Mouse (Mus musculus): ENCODE results near the gene Clip1.

The Clip1 gene

DNA sequence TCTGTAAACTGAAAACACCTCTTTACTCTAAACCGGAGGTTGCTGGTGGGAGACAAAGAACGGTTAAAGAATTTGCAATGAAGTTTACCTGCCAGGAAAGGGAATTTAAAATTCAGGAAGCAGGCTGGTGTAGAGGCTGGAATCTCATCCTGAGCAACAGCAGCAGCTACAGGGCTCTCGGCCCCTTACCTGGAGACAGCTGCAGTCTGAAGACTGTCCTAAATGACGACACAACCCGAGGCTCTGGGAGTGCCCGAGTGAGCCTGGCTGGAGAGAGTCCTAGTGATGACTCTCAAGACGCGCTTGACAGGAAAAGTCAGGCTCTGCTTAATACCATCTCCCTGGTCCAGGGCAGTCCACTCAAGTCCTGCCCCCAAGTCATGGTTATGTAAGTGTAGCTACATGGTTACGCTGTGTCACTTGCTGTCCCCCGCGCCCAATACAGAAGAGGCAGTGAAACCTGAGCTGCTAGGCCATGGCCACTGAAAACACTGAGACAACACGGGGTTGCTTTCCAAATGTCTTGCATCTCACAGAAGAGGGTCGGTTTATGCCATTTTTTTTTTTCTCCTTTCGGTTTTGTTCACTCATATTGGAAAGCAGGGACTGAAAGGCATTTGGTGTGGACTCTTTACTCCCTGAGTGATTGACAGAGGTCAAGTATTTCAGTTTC lies 13.5 kb downstream of the Clip1 start:
- no peak for DNase-seq (ENCODE audit: low read depth)

DNA sequence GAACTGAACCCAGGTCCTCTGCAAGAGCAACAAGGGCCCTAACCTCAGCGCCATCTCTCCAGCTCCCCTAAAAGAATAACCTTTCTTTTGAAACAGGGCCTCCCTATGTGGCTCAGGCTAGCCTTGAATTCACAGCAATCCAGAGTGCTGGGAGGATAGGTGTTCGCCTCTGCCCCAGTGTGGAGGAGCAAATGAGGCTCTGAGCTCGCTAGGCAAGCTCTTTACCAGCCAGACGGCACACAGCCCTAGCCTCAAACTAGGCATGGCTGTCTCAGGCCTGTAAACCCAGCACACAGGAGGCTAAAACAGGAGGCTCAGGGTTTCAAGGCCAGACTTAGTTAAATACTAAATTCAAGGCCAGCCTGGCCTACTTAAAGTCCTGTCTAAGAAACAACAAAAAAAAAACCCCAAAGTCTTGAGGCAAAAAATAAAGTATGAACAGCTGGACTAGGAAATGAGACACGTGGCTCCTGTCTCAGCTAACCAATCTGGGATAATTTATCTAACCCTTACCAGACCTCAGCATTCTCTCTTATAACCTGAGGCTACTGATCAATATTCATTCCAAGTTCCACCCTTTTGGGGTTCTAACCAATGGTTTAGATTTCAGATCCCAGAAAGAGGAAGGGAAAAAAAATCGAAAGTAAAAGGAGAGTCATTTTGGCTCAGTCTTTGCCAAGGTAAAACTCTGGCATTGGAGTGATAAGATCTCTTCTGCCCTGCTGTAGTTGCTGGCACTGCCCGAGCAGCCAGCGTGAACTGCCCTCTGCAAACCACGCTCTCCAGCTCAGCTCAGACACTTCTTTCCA lies 14.2 kb downstream of the Clip1 start:
- DNase-seq (ENCODE audit: low read depth), result no peak

DNA sequence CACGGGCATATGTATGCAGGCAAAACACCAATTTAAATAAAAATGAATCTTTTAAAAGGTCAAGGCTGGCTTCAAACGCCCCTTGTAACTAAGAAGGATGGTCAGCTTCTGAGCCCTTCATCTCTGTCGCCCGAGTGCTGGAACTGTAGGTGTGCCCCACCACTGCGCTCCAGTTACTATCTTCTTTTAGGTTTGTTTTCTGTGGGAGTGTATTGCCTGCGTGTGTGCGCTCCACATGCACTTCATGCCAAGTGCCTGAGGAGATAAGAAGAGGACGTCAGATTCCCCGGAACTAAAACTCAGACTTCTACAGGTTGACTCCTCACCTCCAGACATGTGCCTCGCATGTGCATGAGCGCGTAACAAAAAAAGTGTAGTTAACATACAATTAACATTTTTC lies 16.5 kb downstream of the Clip1 start:
- DNase-seq (ENCODE audit: low read depth), result no peak

DNA sequence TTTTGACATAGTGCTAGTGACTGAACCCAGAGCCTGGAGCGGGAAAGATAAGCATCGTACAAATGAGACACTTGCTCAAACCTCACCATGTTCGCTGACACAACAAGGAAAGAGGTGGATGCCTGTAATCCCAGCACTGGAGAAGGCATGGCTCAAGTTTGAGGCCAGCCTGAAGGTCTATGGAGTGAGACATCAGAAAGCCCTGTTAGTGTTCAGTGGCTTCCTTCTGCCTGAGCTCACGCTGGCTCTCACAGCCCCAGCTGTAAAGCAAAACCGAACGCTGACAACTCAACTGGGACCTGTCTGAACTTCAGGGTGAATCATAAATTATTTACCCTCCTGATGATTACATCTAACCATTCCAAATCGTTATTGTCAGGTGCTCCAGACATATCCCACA lies 18.5 kb downstream of the Clip1 start:
- no peak for DNase-seq (ENCODE audit: low read depth)

DNA sequence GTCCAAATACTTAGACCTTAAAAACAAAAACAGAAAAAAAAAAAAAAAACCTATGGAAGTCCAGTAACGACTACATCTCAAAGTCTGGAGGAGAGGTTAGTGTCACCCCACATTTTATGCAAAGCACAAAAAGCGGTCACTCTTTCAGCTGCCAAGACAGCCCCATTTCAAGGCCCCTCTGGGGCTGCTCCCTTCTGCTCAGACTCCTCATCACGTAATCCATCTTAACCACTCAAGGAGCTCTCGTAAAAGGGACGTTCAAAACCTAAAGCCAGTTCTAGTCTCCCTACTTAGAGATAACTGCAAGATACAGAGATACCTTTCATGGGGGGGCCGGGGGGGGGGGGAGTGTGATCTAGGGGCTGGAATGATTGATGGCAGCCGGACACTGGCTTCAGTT lies 20.1 kb downstream of the Clip1 start:
- no peak for DNase-seq (ENCODE audit: low read depth)

DNA sequence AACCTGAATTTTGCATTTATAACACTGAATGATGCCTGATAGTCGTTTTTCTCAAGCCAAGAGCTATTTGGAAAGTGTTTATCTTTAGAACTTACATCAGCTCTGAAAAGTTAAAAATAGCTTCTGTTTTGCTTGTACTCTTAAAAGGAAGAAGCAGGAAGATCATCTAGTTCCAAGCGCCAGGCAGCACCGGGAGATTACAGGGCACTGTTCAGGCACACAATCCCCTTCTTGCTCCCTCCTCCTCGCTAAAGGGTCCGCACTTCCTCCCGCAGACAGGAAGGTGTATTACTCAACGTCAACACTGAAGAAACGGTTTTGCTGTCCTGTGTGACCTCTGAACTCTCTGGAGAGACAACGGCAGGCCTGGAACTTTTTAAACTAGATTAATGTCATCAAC lies 22.4 kb downstream of the Clip1 start:
- no peak for DNase-seq (ENCODE audit: low read depth)

DNA sequence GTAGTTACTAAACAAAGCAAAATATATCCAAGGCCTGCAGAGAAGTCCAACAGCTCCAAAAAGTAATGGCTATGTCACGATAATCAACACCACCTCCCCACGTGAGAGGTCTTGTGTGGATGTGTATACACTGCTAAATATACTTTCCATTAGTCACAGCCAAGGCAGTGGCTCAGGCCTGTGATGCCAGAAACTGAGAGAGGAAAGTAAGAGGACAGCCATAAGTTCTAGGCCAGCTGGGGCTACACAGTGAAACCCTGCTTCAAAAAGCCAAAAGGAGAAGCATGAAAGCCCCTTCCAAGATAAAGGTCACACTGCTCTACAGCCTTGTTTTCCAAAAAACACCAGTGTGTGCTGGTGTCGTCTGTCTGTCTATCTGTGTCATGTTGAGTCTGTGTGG lies 22.8 kb downstream of the Clip1 start:
- DNase-seq (ENCODE audit: low read depth), result no peak

DNA sequence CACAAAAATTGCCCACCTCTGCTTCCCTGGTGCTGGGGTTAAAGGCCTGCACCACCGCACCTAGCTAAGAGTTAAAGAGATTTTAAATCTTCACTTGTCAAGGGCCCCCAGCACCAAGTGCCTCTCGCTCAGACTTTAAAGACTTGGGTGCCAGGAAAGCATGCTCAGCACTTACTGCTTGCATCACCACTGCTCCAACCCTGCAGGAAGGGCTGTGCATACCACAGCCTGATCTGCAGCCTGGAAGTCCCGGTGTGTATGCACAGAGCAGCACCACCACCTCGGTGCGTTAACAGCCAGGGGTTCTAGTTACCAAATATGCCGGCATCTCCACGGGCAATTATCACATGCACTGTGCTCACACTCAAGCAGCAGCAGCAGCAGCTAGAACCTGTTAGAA lies 26.8 kb downstream of the Clip1 start:
- no peak for DNase-seq (ENCODE audit: low read depth)

DNA sequence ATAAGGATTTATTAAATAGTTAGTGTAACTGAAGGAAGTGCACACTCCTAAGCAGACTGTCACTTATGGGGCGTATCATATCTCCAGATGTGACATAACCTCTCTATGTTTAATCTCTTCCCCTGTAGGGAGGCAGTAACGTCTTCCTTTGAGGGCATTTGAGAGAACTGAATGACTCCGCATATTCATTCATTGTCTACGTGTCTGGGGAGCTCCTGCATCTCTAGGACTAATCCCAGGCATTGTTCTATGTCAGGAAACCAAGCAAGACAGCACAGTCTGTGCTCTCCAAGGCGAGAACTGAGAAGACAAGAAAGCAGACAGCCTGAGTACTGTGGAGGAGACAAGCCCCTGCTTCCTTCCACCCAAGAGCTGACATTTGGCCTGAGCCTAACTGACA lies 29.5 kb downstream of the Clip1 start:
- no peak for DNase-seq (ENCODE audit: low read depth)

DNA sequence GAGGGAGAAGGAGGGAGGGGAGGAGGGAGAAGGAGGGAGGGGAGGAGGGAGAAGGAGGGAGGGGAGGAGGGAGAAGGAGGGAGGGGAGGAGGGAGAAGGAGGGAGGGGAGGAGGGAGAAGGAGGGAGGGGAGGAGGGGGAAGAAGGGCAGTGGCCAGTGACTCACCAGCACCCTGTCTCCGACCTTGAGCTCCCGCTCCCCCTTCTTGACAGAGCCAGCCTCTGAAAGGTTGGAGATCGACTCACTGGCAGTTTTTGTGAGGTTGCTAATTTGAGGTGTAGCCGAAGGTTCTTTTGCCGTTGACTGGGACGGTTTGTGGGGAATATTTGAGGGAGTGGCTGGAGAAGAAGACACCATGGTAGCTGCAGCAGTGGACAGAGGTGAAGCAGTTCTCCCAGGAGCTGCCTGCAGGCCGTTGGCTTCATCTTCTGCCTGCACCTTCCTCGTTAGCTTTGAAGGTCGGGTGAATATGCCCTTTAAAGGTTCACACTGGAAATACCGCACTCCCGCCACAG lies 31.1 kb downstream of the Clip1 start:
- no peak for DNase-seq (ENCODE audit: low read depth)

DNA sequence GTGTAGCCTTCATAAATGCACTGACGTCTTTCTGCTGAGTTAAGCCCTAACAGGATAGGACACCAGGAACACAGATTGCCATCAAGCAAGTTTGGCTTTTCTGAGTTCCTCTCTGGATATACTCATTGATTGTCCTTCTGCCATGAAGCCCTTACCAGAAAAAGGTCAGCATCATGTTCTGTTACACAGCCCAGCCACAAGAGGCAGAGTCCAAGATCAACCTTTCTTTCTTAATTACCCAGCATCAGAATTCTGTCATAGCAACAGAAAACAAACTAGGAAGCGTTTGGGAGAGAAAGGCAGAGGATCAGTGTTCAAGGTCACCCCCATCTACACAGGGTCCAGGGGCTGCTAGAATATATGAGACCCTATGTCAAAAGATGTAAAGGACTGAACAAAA lies 33.6 kb downstream of the Clip1 start:
- no peak for DNase-seq (ENCODE audit: low read depth)

DNA sequence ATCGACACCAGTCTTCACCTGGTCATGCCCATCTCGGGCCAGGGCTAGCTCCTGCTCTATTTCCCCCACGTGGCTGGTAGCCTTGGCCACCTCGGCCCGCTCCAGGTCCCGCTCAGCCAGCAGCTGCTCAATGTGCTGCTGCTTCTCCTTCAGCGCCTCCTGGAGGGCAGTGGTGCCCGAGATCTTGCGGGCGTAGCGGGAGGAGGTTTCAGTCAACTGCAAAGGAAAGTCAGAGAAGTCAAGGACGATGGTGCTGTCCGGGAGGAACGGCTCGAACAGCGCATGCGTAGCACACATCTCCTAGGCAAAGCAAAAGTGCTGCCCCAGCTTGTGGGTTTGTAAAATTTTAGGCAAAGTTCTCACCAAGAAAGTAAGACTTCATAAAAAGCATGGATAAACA lies 42.0 kb downstream of the Clip1 start:
- no peak for DNase-seq (ENCODE audit: low read depth)

DNA sequence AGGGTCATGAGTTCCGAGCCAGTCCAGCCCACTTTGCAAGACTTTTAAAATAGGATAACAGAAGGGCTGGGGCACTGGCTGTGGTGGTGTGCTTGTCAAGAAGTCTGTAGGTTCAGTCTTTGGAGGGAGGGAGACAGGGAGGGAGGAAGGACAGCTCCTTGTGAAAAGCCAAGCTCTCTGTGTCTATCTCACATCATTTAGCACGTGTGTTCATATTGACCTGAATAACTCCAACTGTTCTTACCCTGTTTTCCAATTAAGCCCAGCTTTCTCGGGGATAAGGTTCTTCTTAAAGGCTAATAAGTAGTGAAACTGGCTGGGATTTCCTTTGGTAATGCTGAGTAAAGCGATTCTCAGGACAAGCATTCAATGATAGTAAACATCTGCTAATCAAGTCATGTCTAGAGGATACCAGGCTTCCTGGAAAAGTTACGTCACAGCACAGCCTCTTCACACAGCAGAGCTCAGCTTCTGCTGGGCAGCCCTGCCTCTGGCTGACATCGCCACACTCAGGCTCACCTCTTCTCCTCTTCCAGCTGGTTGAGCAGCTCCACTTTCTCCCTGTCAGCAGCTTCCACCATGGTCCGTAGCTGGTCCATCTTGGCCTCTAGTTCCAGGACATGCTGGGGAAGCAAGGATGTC lies 43.0 kb downstream of the Clip1 start:
- DNase-seq (ENCODE audit: low read depth), result no peak

DNA sequence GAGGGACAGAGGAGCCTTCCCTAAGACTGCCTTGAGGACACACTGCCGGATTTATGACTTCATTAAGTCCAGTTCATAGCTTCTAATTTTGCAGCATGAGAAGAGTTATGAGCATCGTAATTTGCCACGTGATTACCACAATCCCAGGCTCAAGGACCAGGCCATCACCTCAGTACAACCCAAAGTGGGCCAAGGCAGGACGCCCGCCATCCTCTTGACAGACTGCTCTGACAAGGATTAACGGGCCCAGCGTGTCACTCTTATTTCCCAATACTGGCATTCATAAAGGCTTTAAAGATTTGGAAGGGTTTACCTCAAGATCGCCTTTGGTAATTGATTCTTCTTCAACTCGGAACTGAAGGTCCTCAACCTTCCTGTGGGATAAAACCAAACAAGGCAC lies 44.2 kb downstream of the Clip1 start:
- no peak for DNase-seq (ENCODE audit: low read depth)

DNA sequence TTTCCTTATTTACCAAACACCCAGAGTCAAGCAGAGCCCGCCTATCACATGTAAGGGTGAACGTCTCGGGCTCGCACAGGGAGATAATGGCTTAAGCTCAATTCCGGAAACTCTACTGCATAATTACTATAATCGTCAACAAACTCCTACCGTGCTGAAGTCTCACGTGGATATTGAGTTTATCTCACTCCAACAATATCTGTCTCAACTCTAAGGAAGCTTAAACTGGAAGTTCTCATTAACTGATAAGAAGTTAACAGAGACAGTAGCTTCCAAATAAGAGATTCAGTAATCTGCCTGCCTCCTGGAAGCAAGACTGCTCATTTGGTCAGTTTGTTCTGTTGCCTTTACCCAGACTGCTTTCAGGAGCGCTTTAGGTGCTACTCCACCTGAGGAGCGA lies 53.2 kb downstream of the Clip1 start:
- DNase-seq (ENCODE audit: low read depth), result no peak

DNA sequence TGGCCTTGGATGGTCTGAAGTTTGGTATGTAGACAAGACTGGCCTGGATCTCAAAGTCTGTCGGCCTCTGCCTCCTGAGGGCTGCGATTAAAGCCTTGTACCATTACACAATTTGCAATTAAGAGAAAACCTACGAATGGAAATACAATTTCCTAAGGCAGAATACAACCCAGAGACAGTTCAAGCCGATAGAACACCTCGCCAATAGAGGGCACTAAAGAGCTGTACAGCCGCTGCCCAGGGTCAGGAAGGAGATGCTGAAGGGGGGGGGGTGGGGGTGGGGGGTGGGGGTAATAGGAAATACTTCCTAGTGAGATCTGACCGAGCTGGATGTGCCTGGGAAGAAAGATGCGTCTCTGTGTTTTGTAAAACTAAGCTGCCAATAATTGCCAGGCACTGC lies 57.8 kb downstream of the Clip1 start:
- peak; percentile 88 for DNase-seq (ENCODE audit: low read depth)

DNA sequence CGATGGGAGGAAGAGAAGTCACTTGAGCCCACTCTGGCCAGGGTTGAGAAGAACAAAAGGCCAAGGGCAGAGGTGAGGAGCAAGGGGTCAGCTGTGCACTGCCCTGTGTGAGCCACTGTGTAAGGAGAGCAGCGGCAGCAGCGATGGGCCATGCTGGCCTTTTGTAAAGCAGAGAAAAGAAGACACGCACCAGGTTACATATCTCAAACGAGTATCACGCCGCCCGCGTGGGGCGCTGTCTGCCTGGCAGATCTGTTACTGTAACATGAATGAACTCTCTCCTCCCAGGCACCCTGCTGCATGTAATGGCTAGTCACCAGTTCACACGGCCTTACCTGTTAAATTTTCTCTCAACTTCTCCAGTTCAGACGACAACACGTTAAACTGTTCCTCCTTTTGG lies 62.0 kb downstream of the Clip1 start:
- DNase-seq (ENCODE audit: low read depth), result no peak

DNA sequence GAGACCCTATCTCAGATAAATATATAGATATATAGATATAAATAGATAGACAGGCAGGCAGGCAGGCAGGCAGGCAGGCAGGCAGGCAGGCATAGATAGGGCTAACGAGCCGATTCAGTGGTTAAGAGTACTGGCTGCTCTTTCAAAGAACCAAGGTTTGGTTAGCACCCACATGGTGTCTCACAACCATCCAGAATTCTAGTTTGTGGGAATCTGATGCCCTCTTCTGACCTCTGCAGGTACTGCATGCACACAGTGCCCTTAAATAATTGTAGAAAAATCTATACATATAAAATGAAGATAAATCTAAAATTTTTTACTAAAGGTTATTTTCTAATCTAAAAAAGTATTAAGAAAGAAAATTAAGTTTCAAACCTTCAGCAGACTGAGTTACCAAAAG lies 65.9 kb downstream of the Clip1 start:
- peak; percentile 66 for DNase-seq (ENCODE audit: low read depth)

DNA sequence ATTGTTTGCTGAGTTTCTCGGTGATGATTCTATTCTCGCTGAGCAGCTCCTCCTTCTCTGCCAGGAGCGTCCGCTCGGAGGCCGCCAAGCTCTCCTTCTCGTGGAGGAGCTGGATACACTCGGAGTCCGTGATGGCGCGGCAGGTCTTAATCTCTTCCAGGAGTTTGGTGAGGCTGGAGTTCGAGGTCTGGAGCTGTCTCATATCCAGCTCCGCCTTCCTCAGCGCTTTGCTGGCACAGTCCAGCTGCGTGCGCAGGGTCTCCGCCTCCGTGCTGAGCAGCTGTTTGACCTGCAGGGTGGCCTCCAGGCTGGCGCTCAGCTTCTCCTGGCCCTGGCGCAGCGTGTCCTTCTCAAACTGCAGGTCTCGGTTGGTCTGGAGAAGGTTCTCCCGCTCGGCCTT lies 70.2 kb downstream of the Clip1 start:
- DNase-seq (ENCODE audit: low read depth), result no peak

DNA sequence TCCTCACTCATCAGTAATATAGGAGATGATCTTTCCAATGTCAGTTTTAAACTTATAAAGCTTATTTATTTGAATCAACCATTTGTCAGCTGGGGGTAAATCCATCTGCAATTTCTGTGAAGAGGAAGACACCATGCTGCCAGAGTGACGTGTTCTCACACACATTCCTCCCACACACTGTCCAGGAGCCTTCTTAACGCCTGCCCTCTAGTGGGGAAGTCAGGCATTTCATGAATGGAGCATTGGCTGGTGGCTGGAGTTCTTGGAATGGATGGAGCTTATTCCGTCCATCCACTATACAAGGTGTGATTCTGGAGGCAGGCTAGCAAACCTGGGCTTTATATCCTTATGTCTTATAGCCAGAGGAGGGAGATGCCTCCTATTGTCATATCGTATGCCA lies 74.6 kb downstream of the Clip1 start:
- peak; percentile 70 for DNase-seq (ENCODE audit: low read depth)

DNA sequence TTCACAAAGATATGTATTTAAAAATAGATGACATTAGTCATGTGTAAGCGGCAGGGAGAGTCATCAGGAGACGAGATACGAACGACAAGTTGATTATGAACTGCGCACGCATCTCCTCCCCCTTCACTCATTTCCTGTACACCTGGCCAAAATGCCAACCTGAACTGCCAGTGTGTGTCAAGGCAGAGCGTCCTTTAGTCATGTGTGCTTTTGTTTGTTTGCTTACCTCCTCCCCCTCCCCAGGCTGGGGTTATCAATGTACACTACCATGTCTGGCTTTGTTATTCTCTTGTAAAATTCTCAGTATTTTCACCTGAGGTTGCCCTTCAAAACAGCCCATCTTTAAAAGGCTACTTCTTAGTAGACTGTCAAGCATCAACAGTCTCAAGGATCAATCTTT lies 75.0 kb downstream of the Clip1 start:
- DNase-seq (ENCODE audit: low read depth), result no peak

DNA sequence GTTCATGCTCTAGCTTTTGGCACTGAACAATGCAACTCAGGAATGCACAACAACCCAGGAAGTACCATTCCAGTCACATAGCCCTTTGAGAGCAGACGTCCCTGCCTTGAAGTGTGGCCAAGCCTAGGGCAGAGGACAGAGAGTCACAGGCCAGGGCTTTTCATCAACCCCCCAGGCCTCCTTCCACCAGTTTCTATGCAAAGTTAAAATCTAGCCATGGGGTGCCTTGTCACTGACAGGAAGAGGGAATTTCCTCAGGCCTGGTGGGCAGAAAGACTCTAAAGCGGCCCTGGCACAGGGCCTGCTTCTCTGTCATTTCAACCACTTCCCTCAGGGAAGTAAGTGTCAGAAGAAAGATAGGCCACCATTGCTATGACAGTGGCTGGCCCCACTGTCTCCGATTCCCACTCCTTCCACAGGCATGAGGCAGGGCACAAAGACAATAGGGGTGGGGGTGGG lies 77.2 kb downstream of the Clip1 start:
- no peak for DNase-seq (ENCODE audit: low read depth)

DNA sequence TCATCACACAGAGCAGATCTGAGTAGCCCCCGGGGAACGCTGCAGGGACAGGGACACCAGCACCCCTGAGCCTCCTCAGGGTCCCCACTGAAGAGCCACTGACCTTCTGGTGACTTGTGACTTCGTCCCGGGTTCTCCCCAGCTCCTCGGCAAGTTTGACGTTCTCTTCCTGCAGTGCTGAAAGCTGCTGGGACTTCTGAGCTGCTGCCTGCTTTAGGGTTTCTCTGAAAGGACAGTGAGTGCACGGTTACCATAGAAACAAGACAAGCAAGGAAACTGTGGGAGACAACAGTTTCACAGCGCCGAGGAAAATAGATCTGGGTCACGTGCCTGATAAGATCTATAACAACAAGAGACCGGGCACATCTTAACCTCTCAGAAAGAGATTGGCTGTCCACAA lies 80.9 kb downstream of the Clip1 start:
- peak; percentile 48 for DNase-seq (ENCODE audit: low read depth)

Measured in naive thymus-derived CD4-positive, alpha-beta T cell, adult 2 months (primary cell).